Mouse (Mus musculus): ENCODE data around the gene Apela.

DNA sequence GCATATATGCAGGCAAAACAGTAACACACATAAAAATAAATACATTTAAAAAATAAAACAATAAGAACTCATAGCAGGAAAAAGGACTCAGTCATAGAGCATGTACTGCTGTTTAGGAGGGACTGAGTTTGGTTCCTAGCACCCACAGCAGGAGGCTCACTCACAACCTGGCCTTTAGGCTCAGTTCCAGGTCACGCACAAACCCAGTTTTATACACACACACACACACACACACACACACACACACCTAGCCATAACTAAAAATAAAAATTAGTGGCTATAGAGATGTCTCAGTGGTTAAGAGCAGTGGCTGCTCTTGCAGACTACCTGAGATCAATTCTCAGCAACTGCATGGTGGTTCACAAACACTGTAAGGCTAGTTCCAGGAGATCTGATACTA lies 5.0 kb downstream of the Apela start:
- no peak for TF ChIP-seq CTCF (IDR thresholded peaks at IDR 0.05; ENCODE audit: borderline replicate concordance, control insufficient read depth, extremely low read depth, insufficient read depth, low read length, poor library complexity)
- TF ChIP-seq POLR2A (IDR thresholded peaks at IDR 0.05; ENCODE audit: control insufficient read depth, extremely low read depth, insufficient read depth, low read length, poor library complexity) = no peak

Data from thymus, adult 2 months (tissue).